Mouse (Mus musculus): ENCODE results near the gene Gm17087.

Gene Gm17087

GRCm38 (mm10) chr17:8546366-8546765 is 20.4 kb downstream of the Gm17087 start:
- WGBS: 87% methylated on average over 9 of the region's 9 CpGs

GRCm38 (mm10) chr17:8541974-8542538 is 24.7 kb downstream of the Gm17087 start:
- WGBS: 60% methylated on average over 14 of the region's 14 CpGs

DNA sequence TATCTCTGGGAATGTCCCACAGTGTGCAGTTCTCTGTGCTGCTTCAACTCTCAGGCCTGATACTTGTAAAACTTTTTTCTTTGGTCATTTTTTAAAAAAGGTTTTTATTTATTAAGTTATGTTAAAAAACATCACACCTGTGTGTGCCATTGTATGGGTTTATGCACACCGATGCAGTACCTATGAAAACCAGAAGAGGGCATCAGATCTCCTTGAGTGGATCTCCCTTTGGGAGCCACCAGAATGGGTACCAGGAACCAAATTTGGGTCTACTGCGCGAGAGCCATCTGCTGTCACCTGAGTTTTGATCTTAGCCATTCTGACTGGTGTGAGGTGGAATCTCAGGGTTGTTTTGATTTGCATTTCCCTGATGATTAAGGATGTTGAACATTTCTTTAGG is 28.6 kb downstream of the Gm17087 start:
- WGBS: 71% methylated on average over 3 of the region's 3 CpGs

GRCm38 (mm10) chr17:8536522-8536921 is 30.2 kb downstream of the Gm17087 start:
- 77% methylated on average over 6 of the region's 6 CpGs for WGBS

GRCm38 (mm10) chr17:8533828-8534227 is 32.9 kb downstream of the Gm17087 start:
- 58% methylated on average over 3 of the region's 3 CpGs for WGBS

DNA sequence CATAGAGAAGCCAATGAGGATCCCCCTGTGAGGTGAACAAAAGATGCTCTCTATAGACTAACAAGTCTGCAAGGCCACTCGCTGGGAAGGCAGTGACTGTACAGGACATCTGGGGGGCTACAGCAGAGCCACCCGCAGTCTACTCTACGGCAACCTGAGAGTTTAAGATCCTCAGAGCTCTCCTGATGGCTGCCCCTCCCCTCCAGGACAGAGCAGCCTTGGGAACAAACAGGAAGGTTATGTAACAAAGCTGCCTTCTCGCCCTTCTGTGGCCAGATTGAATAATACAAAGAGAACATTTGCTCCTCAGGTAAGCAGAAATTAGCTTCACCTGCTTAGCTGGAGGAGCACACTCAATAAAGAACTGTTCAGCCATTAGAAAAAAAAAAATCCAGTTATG is 34.1 kb downstream of the Gm17087 start:
- WGBS: 76% methylated on average over 4 of the region's 4 CpGs

DNA sequence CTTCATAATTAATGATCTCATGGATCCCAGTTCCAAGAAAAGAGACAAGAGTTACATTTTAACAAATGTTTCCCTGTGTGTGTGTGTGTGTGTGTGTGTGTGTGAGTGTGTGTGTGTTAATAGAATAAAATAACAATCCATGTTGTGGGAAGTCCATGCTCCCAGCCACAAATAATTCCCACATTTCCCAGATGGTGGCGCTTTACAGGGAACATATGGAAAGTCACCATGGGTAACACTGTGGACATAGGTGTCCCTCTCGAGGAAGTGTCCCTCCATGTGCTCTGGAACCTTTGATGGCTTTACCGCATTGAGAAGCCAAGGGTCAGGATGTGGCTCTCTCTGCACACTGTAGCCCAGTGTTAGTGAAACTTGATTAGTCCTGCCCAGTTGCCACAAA is 38.1 kb downstream of the Gm17087 start:
- 79% methylated on average over 3 of the region's 3 CpGs for WGBS

- WGBS: 20% methylated on average over 9 of the region's 9 CpGs
Observed at GRCm38 (mm10) chr17:8526815-8527261, 39.9 kb downstream of the Gm17087 start.

- WGBS: 3% methylated on average over 21 of the region's 21 CpGs
Observed at GRCm38 (mm10) chr17:8525971-8526740, 40.6 kb downstream of the Gm17087 start.

DNA sequence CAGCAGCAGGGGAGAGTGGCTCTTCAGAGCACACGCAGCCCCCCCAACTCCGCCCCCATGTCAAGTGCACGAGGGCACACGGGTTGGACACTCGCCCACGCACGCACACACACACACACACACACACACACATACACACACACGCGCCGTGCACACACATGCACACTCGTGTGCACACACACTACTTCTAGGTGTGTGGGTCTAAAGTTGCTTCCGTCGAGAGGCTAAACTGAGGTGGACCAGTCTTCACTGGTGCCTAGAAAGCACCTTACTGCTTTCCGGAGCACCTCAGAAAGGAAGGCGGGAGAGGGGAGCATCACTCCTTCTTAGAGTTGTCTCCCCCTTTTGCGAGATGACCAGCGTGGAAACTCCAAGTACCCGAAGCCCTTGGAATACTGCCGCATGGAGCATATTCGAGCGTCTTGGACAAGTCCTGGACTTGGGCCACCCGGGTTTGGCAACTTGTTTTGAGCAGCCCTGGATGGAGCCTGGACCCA is 41.5 kb downstream of the Gm17087 start, which contains the start of gene Pde10a:
TSS of gene Pde10a (plus strand) at position 148 of the 497 bp plus-strand sequence.
- under 1% methylated on average over 22 of the region's 22 CpGs for WGBS

DNA sequence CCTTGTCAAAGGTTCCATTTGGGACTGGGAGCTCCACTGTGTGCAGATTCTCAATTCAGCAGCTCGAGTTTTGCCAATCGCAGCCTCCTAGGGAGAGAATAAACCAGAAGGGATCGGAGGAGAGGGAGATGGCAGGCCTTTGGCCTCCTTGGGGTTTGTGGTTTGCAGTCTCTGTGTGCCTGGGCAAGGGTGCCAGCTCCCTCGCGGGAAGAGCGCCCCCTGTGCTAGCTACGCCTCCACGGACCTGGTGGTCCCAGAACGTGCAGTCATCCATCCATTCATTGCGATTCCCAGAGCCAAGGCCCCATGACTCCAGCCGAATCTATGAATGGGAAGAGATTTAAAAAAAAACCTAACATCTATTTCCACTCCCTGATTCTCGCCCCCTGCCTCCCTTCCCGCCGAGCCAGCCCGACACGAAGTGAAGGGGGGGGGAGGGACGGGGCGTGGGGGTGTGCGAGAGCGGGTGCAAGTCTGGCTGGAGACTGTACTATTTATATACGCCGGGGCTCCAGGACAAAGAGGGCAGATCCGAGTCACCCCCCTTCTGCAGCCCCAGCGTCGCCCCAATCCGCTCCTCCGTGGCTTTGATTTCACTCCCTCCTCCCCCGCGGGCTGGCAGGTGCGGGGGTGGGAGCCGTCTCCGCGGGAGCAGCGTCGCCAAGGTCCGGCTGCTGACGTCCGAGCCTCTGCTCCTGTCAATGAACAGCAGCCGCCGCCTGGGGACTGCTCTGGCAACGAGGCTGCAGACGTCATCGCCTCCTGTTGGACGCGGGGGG is 42.2 kb downstream of the Gm17087 start:
- WGBS: under 1% methylated on average over 43 of the region's 45 CpGs

DNA sequence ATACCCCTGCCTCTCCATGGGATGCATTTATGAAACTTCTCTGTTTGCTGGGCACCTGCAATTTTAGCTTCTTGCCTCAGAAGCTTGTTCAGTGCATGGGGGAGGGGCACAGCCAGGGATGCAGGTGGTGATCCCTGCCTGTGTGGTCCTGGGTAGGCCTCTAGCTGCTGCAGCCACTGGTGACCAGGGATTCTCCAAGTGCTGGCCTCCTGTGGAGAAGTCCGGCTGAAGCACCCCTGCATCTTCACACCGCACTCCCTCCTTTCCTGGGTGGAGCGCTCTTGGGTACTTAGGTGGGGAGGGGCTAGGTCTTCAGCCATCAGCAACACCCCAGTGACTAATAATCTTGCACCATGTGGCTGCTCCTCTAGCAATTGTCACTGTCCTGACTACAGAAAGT is 42.8 kb downstream of the Gm17087 start:
- 8% methylated on average over 3 of the region's 3 CpGs for WGBS

DNA sequence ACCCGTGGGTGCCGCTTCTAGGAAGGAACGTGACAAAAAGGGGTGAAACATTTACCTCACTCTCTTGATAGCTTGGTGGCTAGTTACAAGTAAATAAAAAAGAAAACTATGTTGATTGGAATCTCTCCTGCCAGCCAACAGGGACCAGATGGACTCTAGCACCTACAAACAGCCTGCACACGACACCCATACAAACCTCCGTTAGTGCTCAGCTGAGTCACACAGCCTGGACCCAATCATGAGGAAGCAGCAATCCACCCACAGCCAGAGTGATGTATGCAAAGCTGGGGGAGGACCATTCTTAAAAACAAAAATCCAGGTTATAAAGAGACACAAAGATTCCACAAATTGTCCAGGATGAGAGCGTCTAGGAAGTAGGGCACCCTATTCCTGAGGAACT is 50.7 kb downstream of the Gm17087 start:
- 45% methylated on average over 6 of the region's 6 CpGs for WGBS
